Mouse (Mus musculus): Measurements from ENCODE around the gene Ralb.

Ralb gene

GRCm38 (mm10) chr1:119494024-119494711 lies 10.4 kb downstream of the Ralb start:
- DNase-seq (ENCODE audit: low spot score in 2 of 2): no peak

GRCm38 (mm10) chr1:119492505-119492904 lies 12.1 kb downstream of the Ralb start:
- no peak for DNase-seq (ENCODE audit: low spot score in 2 of 2)

GRCm38 (mm10) chr1:119492097-119492496 lies 12.5 kb downstream of the Ralb start:
- peak in 1 of 2 experiments; percentile 64 for DNase-seq (ENCODE audit: low spot score in 2 of 2)

- no peak for DNase-seq (ENCODE audit: low spot score in 2 of 2)
These were observed 13.8 kb downstream of the Ralb start for GRCm38 (mm10) chr1:119490765-119491164.

- DNase-seq (ENCODE audit: low spot score in 2 of 2): no peak
These were observed 16.5 kb downstream of the Ralb start for GRCm38 (mm10) chr1:119487917-119488590.

- DNase-seq (ENCODE audit: low spot score in 2 of 2): no peak
These were observed 18.8 kb downstream of the Ralb start for GRCm38 (mm10) chr1:119485825-119486224.

GRCm38 (mm10) chr1:119484457-119484856 lies 20.1 kb downstream of the Ralb start:
- DNase-seq (ENCODE audit: low spot score in 2 of 2): no peak

- DNase-seq (ENCODE audit: low spot score in 2 of 2): no peak
These were observed 21.7 kb downstream of the Ralb start for GRCm38 (mm10) chr1:119482891-119483290.

GRCm38 (mm10) chr1:119481205-119481932 lies 23.2 kb downstream of the Ralb start:
- DNase-seq (ENCODE audit: low spot score in 2 of 2): peak in 1 of 2 experiments; percentile 33

- DNase-seq (ENCODE audit: low spot score in 2 of 2): no peak
These were observed 23.9 kb downstream of the Ralb start for GRCm38 (mm10) chr1:119480678-119481077.

- no peak for DNase-seq (ENCODE audit: low spot score in 2 of 2)
These were observed 25.0 kb downstream of the Ralb start for GRCm38 (mm10) chr1:119479641-119480040.

- no peak for DNase-seq (ENCODE audit: low spot score in 2 of 2)
These were observed 27.7 kb downstream of the Ralb start for GRCm38 (mm10) chr1:119476905-119477353.

GRCm38 (mm10) chr1:119474671-119475070 lies 29.9 kb downstream of the Ralb start:
- DNase-seq (ENCODE audit: low spot score in 2 of 2): no peak

GRCm38 (mm10) chr1:119472648-119473047 lies 31.9 kb downstream of the Ralb start:
- DNase-seq (ENCODE audit: low spot score in 2 of 2): no peak

- no peak for DNase-seq (ENCODE audit: low spot score in 2 of 2)
These were observed 32.7 kb downstream of the Ralb start for GRCm38 (mm10) chr1:119471793-119472396.

- peak; percentile 31 to 70 for DNase-seq (ENCODE audit: low spot score in 2 of 2)
These were observed 41.2 kb downstream of the Ralb start for GRCm38 (mm10) chr1:119463386-119463785.

GRCm38 (mm10) chr1:119460062-119460461 lies 44.5 kb downstream of the Ralb start:
- DNase-seq (ENCODE audit: low spot score in 2 of 2): no peak

- peak; percentile 13 to 56 for DNase-seq (ENCODE audit: low spot score in 2 of 2)
These were observed 46.5 kb downstream of the Ralb start for GRCm38 (mm10) chr1:119457993-119458605.

- no peak for DNase-seq (ENCODE audit: low spot score in 2 of 2)
These were observed 47.1 kb downstream of the Ralb start for GRCm38 (mm10) chr1:119457528-119457855.

GRCm38 (mm10) chr1:119456671-119457527 lies 47.7 kb downstream of the Ralb start:
- DNase-seq (ENCODE audit: low spot score in 2 of 2): no peak

GRCm38 (mm10) chr1:119453731-119454130 lies 50.9 kb downstream of the Ralb start:
- DNase-seq (ENCODE audit: low spot score in 2 of 2): no peak

Data from spleen, postnatal 10 days (tissue).